Mouse (Mus musculus) cerebellum, postnatal 10 days (tissue): ENCODE measurements at regions not wholly inside any gene's neighbourhood (a gene's known extent, or its start where the extent isn't known, plus 50 kb on each side); places are given as distances from the start of the nearest gene placed in this dataset.
"Not testable (repeated sequence)": the region's sequence is repeated elsewhere in the genome, so short reads cannot be mapped to it uniquely, and the experiment has no call there.

Source experiments
- DNase-seq, 2 experiments: peaks; one replicate each; pipeline ENCODE4 v3.0.0; 2021; ENCODE audit warnings: mixed read lengths in 2 of 2

GRCm38 (mm10) chr3:31708367-31708766 lies 193.9 kb upstream of the Kcnmb2 start:
- not testable (repeated sequence) for DNase-seq

GRCm38 (mm10) chr3:31741289-31741688 lies 161.0 kb upstream of the Kcnmb2 start:
- no peak for DNase-seq

GRCm38 (mm10) chr3:31755881-31756280 lies 146.4 kb upstream of the Kcnmb2 start:
- no peak for DNase-seq

- peak; percentile 34 to 69 for DNase-seq
These were observed 133.1 kb upstream of the Kcnmb2 start for GRCm38 (mm10) chr3:31769193-31769592.

GRCm38 (mm10) chr3:31790342-31790970 lies 111.9 kb upstream of the Kcnmb2 start:
- DNase-seq = peak; percentile 62 to 73

GRCm38 (mm10) chr3:31793466-31794040 lies 108.8 kb upstream of the Kcnmb2 start:
- peak in 1 of 2 experiments; percentile 15 for DNase-seq

- DNase-seq = no peak
These were observed 105.7 kb upstream of the Kcnmb2 start for GRCm38 (mm10) chr3:31796621-31797020.

GRCm38 (mm10) chr3:31799192-31799591 lies 103.1 kb upstream of the Kcnmb2 start:
- DNase-seq = no peak

- no peak for DNase-seq
These were observed 98.3 kb upstream of the Kcnmb2 start for GRCm38 (mm10) chr3:31804038-31804437.

- DNase-seq = no peak
These were observed 94.6 kb upstream of the Kcnmb2 start for GRCm38 (mm10) chr3:31807741-31808140.

- peak; percentile 60 to 62 for DNase-seq
These were observed 93.2 kb upstream of the Kcnmb2 start for GRCm38 (mm10) chr3:31809131-31809530.

- no peak for DNase-seq
These were observed 91.1 kb upstream of the Kcnmb2 start for GRCm38 (mm10) chr3:31811232-31811631.

- DNase-seq = no peak
These were observed 70.4 kb upstream of the Kcnmb2 start for GRCm38 (mm10) chr3:31831913-31832312.

- peak; percentile 71 to 75 for DNase-seq
These were observed 61.1 kb upstream of the Kcnmb2 start for GRCm38 (mm10) chr3:31841253-31841652.

- no peak for DNase-seq
These were observed 55.2 kb upstream of the Kcnmb2 start for GRCm38 (mm10) chr3:31847087-31847486.
